Mouse (Mus musculus) retina, embryonic 14.5 days (tissue): ENCODE results near the gene Agtr1a.
A peak's percentile ranks its signal among the peaks of the same experiment; 100 is the strongest.

Source experiments
- DNase-seq: peaks from one replicate; pipeline ENCODE4 v3.0.0-alpha.2; 2015; ENCODE audit warnings: low spot score

Gene Agtr1a

DNA sequence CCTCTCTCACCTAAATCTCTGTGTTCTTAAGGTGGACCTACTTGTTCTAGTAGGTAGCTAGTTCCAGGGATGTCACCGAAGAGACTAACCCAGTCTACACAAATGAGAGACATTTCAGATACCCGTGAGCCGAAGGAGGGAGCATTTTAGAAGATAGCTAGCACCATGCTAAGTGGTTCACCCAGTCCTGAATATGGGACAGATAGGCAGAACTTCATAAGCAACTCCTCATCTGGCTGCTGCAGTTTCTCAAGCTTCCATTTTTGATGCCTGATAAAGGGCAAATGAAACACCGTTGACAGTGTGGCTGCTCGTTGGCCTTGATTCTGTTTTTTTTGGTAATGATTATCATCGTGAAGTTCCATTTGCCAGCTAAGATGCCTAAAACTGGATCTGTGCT lies 25.8 kb downstream of the Agtr1a start:
- DNase-seq: no peak

- no peak for DNase-seq
Observed at GRCm38 (mm10) chr13:30364097-30364625, 27.9 kb downstream of the Agtr1a start.

GRCm38 (mm10) chr13:30364780-30365179 lies 28.5 kb downstream of the Agtr1a start:
- DNase-seq: no peak

GRCm38 (mm10) chr13:30365378-30365777 lies 29.1 kb downstream of the Agtr1a start:
- no peak for DNase-seq

GRCm38 (mm10) chr13:30368116-30368515 lies 31.9 kb downstream of the Agtr1a start:
- no peak for DNase-seq

- peak; percentile 2 for DNase-seq
Observed at GRCm38 (mm10) chr13:30368746-30369145, 32.5 kb downstream of the Agtr1a start.

GRCm38 (mm10) chr13:30378868-30379267 lies 42.6 kb downstream of the Agtr1a start:
- no peak for DNase-seq

GRCm38 (mm10) chr13:30385183-30385582 lies 48.9 kb downstream of the Agtr1a start:
- no peak for DNase-seq

DNA sequence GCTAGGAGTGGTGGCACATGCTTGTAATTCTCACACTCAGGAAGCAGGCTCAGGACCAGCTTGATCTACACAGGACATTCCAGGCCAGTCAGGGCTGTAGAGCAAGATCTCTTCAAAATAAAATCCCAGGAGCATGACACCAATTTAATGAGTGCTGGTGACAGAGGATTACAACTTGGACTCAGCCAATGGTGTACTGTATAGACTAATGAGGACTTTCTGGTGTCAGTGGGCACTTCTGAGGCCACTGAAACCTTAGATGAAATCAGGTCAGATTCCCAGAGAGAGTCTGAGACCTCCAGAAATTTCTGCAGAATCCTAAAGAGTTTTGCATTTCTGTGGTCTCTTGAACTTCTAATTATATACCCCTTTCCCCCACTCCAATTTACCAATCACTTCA lies 57.9 kb downstream of the Agtr1a start:
- DNase-seq: no peak

DNA sequence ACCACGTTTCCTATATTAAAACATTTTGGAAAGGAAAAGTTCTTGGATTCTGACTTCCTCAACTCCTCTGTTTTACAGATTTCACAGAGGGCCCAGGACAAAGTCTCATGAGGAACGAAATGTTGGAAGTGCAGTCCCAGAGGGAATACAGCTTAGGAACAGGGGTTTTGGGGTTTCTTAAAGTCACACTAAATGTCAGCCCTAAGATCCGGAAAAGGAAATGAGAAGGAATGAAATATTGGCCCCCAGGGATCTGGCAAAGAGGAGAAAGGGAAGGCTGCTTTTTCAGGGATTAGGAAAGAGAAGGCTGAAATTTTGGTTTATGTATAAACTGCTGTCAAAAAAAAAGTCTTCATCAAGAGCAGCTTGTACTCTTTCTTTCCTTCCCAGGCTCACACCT lies 60.2 kb downstream of the Agtr1a start:
- DNase-seq: no peak

- no peak for DNase-seq
Observed at GRCm38 (mm10) chr13:30398852-30399251, 62.6 kb downstream of the Agtr1a start.

- DNase-seq: no peak
Observed at GRCm38 (mm10) chr13:30400621-30401020, 64.4 kb downstream of the Agtr1a start.

GRCm38 (mm10) chr13:30403874-30404273 lies 67.6 kb downstream of the Agtr1a start:
- no peak for DNase-seq

GRCm38 (mm10) chr13:30418611-30419010 lies 82.4 kb downstream of the Agtr1a start:
- DNase-seq: no peak

- no peak for DNase-seq
Observed at GRCm38 (mm10) chr13:30427008-30427407, 90.8 kb downstream of the Agtr1a start.

DNA sequence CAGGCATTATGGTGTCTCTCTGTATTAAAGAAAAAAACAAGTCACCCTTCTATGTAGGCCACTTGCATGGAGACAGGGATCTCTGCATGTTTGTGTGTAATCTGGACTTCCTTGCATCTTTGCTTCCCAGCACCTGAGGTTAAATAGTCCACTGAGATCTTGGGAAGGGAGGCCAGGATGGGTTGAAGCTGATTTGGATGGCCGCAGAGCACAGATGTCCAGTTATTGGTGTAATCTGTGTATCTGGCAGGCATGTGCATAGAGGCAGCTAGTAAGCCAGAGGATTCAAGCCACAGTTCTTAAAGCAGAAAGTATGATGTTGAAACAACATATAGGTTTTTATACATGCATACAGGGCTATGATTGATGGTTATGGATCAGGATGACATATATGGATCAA lies 91.2 kb downstream of the Agtr1a start:
- DNase-seq: no peak
